Mouse (Mus musculus): Measurements from ENCODE around the gene Rap2b.

Rap2b gene

DNA sequence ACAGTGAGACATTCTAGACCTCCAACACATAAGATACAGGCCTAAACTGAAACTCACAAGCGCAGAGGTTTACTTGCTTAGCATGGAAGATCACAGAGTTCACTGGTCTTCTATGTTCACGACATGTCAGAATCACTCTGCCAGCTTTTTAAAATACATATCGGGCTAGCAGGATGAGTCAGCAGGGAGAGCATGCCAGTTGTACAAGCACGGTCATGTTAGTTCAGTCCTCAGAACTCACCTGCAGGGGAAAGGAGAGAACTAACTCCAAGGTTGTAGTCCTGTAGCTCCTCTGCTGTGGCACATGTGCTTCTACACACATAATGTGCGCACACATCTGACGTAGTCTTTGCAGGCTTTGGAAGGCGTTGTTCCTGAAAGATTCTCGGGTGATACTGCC lies 14.6 kb downstream of the Rap2b start:
- no peak for DNase-seq (ENCODE audit: low spot score in 2 of 2)

- DNase-seq (ENCODE audit: low spot score in 2 of 2), result no peak
Observed at GRCm38 (mm10) chr3:61386368-61386767, 24.9 kb downstream of the Rap2b start.

- no peak for DNase-seq (ENCODE audit: low spot score in 2 of 2)
Observed at GRCm38 (mm10) chr3:61391564-61391963, 30.1 kb downstream of the Rap2b start.

DNA sequence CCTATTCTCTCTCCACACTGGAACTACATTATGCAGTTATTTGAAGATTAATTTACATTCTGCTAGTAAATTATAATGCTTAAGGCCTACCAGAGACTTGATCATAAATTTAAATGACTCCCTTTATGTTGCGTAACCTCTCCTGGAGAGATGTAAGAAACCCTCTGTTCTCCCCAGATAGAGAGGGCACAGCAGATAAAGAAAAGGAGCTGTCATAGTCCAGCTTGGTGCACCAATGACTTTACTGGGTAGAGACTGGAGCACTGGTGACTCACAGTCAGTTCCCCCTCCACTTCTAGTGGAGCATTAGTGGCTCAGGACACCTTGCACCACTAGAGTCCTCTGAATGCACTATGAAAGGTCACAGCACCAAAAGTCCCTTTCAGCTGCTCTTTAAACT lies 31.4 kb downstream of the Rap2b start:
- no peak for DNase-seq (ENCODE audit: low spot score in 2 of 2)

- no peak for DNase-seq (ENCODE audit: low spot score in 2 of 2)
Observed at GRCm38 (mm10) chr3:61393520-61393919, 32.1 kb downstream of the Rap2b start.

DNA sequence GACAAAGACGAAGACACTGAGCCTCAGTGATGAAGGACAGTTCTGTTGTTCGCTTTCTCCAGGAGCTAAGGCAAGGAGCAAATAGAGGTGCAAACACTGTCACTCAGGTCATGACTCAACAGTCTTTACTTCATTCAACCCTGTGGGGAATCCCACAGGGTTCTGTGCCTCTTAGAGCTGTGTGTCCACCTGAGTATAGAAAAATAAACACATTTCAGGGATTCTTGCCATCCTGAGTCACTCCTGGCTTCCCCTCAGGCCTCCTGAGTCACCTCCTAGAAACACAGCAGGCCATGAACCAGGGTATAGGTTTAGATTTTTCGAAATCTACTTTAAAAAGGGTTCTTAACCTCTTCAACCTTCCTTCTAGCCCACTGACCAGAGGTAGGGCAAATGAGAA lies 33.9 kb downstream of the Rap2b start:
- DNase-seq (ENCODE audit: low spot score in 2 of 2), result no peak

GRCm38 (mm10) chr3:61396728-61397127 lies 35.3 kb downstream of the Rap2b start:
- no peak for DNase-seq (ENCODE audit: low spot score in 2 of 2)

GRCm38 (mm10) chr3:61400823-61401387 lies 39.5 kb downstream of the Rap2b start:
- DNase-seq (ENCODE audit: low spot score in 2 of 2), result no peak

DNA sequence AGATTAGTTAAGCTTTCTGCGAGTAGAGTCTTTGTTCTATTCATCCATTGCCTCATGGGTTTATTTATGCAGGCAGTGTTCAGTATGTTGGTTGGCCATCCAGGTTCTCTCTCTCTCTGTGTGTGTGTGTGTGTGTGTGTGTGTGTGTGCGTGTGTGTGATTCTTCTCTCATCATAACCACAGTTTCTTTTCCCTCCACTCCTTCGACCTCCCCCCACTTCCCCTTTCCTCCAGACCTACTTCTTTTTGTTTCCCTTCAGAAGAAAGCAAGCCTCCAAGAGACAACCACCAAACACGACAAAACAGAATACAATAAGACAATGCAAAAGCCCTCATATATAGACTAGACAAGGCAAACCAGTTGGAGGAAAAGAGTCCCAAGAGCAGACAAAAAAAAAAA lies 45.5 kb downstream of the Rap2b start:
- DNase-seq (ENCODE audit: low spot score in 2 of 2), result no peak

- no peak for DNase-seq (ENCODE audit: low spot score in 2 of 2)
Observed at GRCm38 (mm10) chr3:61409683-61410082, 48.2 kb downstream of the Rap2b start.

DNA sequence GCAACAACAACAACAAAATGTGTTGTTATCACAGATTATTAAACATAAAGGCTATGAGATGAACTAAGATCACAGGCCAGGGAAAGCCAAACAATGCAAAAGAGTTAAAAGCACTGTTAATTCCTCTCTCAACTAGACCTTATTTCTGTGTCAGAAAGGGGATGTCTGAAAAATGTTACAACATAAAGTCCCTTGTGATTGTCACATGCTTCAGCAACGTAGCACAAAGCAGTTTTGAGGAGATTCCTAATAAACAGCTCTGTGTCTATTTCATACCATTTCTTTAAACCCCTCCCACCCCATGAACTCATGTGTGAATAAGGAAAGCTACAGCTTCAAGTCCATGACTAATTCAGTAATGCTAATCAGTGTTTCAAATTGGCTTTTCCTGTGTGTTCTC lies 54.4 kb downstream of the Rap2b start:
- no peak for DNase-seq (ENCODE audit: low spot score in 2 of 2)

Data from right cerebral cortex, adult 2 months (tissue).